ENCODE assay signal across 23 mouse cellular contexts in the genomic region with DNA sequence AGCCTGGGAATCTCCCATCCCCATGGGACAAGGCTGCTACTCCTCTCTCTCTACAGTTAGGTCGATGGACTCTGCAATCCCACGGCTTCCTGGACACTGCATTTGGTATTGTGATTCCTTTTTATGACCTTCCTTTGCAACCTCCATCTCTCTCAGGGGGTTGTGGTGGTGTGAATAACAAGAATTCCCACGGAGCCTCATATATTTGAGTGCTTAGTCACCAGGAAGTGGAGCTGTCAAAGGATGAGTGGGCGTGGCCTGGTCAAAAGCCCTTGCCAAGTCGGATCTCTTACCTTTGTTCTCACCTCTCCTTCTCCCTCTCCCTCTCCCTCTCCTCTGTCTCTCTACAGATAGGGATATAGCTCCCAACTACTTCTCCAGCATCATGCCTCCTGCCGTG. TPM values are rescaled to one million over a fixed set of nuclear protein-coding genes. Genes with fewer than 3 reads are reported as not detected.
DNase-seq lines count a peak whose midpoint lies in the region; ATAC-seq lines count a peak whose summit lies in the region.
"Had no signal": no experiment of that assay in that cellular context is flagged by ENCODE, and none has a peak within 500 bp of the region (broad histone marks: within the 10 kb centered on the region; RNA-seq: fewer than 3 reads in every experiment).

No protein-coding gene starts in this region.

- H3K9ac ChIP-seq in heart, embryonic 12.5 days: no peak overlapping the region
- no peak overlapping the region for H3K9ac ChIP-seq in intestine, embryonic 16.5 days (ENCODE audit: low read depth, low read length)
- H3K9ac ChIP-seq: hindbrain, embryonic 13.5 days; limb, embryonic 15.5 days; liver, postnatal 0 days; midbrain, embryonic 13.5 days had no signal

- H3K36me3 ChIP-seq in heart, embryonic 12.5 days: no peaks in the 10 kb centered on the region
- no peaks in the 10 kb centered on the region for H3K36me3 ChIP-seq in intestine, embryonic 16.5 days (ENCODE audit: control insufficient read depth, insufficient read depth, low read length)
- H3K36me3 ChIP-seq in midbrain, embryonic 10.5 days: 0 out of 2 replicates have a peak, but pooled peaks cover 3% of the 10 kb centered on the region
- H3K36me3 ChIP-seq: hindbrain, embryonic 13.5 days; limb, embryonic 15.5 days; midbrain, embryonic 13.5 days had no signal

- no peaks in the 10 kb centered on the region for H3K27me3 ChIP-seq in heart, embryonic 12.5 days (replicated peaks)
- no peaks in the 10 kb centered on the region for H3K27me3 ChIP-seq in intestine, embryonic 16.5 days (replicated peaks; ENCODE audit: control insufficient read depth, insufficient read depth, low read length)
- H3K27me3 ChIP-seq in midbrain, embryonic 10.5 days (ENCODE audit: low read depth, poor library complexity, severe bottlenecking): no peaks in the 10 kb centered on the region
- H3K27me3 ChIP-seq: hindbrain, embryonic 13.5 days; limb, embryonic 15.5 days; midbrain, embryonic 13.5 days had no signal

- no peak overlapping the region for H3K27ac ChIP-seq in heart, embryonic 12.5 days (ENCODE audit: poor library complexity, severe bottlenecking)
- H3K27ac ChIP-seq in intestine, embryonic 16.5 days (ENCODE audit: low read length): no peak overlapping the region
- no peak overlapping the region for H3K27ac ChIP-seq in midbrain, embryonic 10.5 days (replicated peaks)
- H3K27ac ChIP-seq: gastrocnemius, adult 2 months; heart, adult 2 months; hindbrain, embryonic 13.5 days; limb, embryonic 15.5 days; macrophage; midbrain, embryonic 13.5 days had no signal

- no peak for ATAC-seq in heart, embryonic 12.5 days (ENCODE audit: insufficient number of reproducible peaks, low FRiP score)
- ATAC-seq in intestine, embryonic 16.5 days: peak; percentile 51
- ATAC-seq: forebrain, embryonic 16.5 days; liver, postnatal 0 days; midbrain, embryonic 13.5 days had no signal

- 45% methylated on average over 6 of the region's 6 CpGs for WGBS in heart, embryonic 12.5 days
- 55% methylated on average over 6 of the region's 6 CpGs for whole genome bisulfite sequencing in intestine, embryonic 16.5 days
- 71% methylated on average over 6 of the region's 6 CpGs for WGBS in midbrain, embryonic 10.5 days

- H3K4me3 ChIP-seq in heart, embryonic 12.5 days: no peak overlapping the region
- H3K4me3 ChIP-seq in intestine, embryonic 16.5 days (ENCODE audit: low read length): no peak overlapping the region
- no peak overlapping the region for H3K4me3 ChIP-seq in midbrain, embryonic 10.5 days
- H3K4me3 ChIP-seq: gastrocnemius, adult 2 months; heart, adult 2 months; hindbrain, embryonic 13.5 days; limb, embryonic 15.5 days; midbrain, embryonic 13.5 days had no signal

- H3K9me3 ChIP-seq in heart, embryonic 12.5 days (replicated peaks): no peaks in the 10 kb centered on the region
- H3K9me3 ChIP-seq in intestine, embryonic 16.5 days (ENCODE audit: control insufficient read depth, low read length): no peaks in the 10 kb centered on the region
- no peaks in the 10 kb centered on the region for H3K9me3 ChIP-seq in midbrain, embryonic 10.5 days (replicated peaks)
- H3K9me3 ChIP-seq: hindbrain, embryonic 13.5 days; limb, embryonic 15.5 days; midbrain, embryonic 13.5 days had no signal

- peaks cover 46% of the 10 kb centered on the region for H3K4me1 ChIP-seq in heart, embryonic 12.5 days (replicated peaks)
- H3K4me1 ChIP-seq in intestine, embryonic 16.5 days (ENCODE audit: control insufficient read depth, insufficient read depth, low read length): peaks cover 4% of the 10 kb centered on the region; the same call in 1 of the 2 replicates
- H3K4me1 ChIP-seq in midbrain, embryonic 10.5 days: peaks cover 11% of the 10 kb centered on the region
- H3K4me1 ChIP-seq: hindbrain, embryonic 13.5 days; limb, embryonic 15.5 days; midbrain, embryonic 13.5 days had no signal

- peak; percentile 93 for DNase-seq in heart, adult 11 months
- DNase-seq in urinary bladder, postnatal 14 days (ENCODE audit: low spot score): peak; percentile 43
- DNase-seq in urinary bladder, adult 2 months (ENCODE audit: low spot score): no peak
- DNase-seq in frontal cortex, postnatal 14 days (ENCODE audit: low spot score in 2 of 2): no peak
- no peak for DNase-seq in neural tube, embryonic 10.5 days (ENCODE audit: extremely low spot score, low spot score)
- DNase-seq in midbrain, embryonic 10.5 days (ENCODE audit: low spot score): no peak
- DNase-seq: adrenal gland, postnatal 10 days; B cell, adult 2 months; cerebellum, adult 11 months; cerebellum, postnatal 14 days; gastrocnemius, adult 2 months; heart, adult 2 months; layer of hippocampus, adult 9-11 months; liver, postnatal 0 days; retina, postnatal 1 day; thymus, postnatal 4 days had no signal

- no peak overlapping the region for H3K4me2 ChIP-seq in heart, embryonic 12.5 days
- no peak overlapping the region for H3K4me2 ChIP-seq in intestine, embryonic 16.5 days (ENCODE audit: low read depth, low read length)
- H3K4me2 ChIP-seq: hindbrain, embryonic 13.5 days; limb, embryonic 15.5 days; midbrain, embryonic 13.5 days had no signal

RNA-seq across cellular contexts. Expression of a gene that starts 25.4 kb away (rescaled TPM):
- 7.2 and 8.1 TPM in 2 replicates for polyA plus RNA-seq in heart, embryonic 12.5 days (2016; fragmentation: Nextera tagmentation; extraction: Ambion mirVana)
- polyA plus RNA-seq in urinary bladder, adult 2 months (2012; rRNA removed): 139 and 150 TPM in 2 replicates
- 17.5 and 18.1 TPM in 2 replicates for polyA plus RNA-seq in intestine, embryonic 16.5 days (2015; fragmentation: Nextera tagmentation; extraction: Ambion mirVana)
- polyA plus RNA-seq in midbrain, embryonic 10.5 days (2016; fragmentation: Nextera tagmentation; extraction: Ambion mirVana): 24.8 and 27.1 TPM in 2 replicates

RNA-seq across cellular contexts. Expression of a gene that starts 51.4 kb away (rescaled TPM):
- polyA plus RNA-seq in heart, embryonic 12.5 days (2016; fragmentation: Nextera tagmentation; extraction: Ambion mirVana): 3.9 and 4.0 TPM in 2 replicates
- 13.9 and 15.5 TPM in 2 replicates for polyA plus RNA-seq in urinary bladder, adult 2 months (2012; rRNA removed)
- polyA plus RNA-seq in intestine, embryonic 16.5 days (2015; fragmentation: Nextera tagmentation; extraction: Ambion mirVana): 2.7 and 3.7 TPM in 2 replicates
- 4.9 and 5.2 TPM in 2 replicates for polyA plus RNA-seq in midbrain, embryonic 10.5 days (2016; fragmentation: Nextera tagmentation; extraction: Ambion mirVana)

RNA-seq across cellular contexts. Expression of a gene that starts 52.3 kb away (rescaled TPM):
- 77.9 and 81.6 TPM in 2 replicates for polyA plus RNA-seq in heart, embryonic 12.5 days (2016; fragmentation: Nextera tagmentation; extraction: Ambion mirVana)
- 59.3 and 67.8 TPM in 2 replicates for polyA plus RNA-seq in urinary bladder, adult 2 months (2012; rRNA removed)
- polyA plus RNA-seq in intestine, embryonic 16.5 days (2015; fragmentation: Nextera tagmentation; extraction: Ambion mirVana): 101 and 115 TPM in 2 replicates
- 125 and 150 TPM in 2 replicates for polyA plus RNA-seq in midbrain, embryonic 10.5 days (2016; fragmentation: Nextera tagmentation; extraction: Ambion mirVana)

Comparison
In these comparisons a context has a peak if more than half of its experiments do, and no peak if none do; other contexts are left out.
1. DNase-seq: peak in heart, adult 11 months (single experiment) and urinary bladder, postnatal 14 days (single experiment); none in urinary bladder, adult 2 months (single experiment), frontal cortex, postnatal 14 days (0 of 2), neural tube, embryonic 10.5 days (single experiment) and midbrain, embryonic 10.5 days (single experiment).